Mouse (Mus musculus): ENCODE measurements around the gene Hmcn2.

GRCm38 (mm10) chr2:31493243-31493642 lies 179.0 kb downstream of the Hmcn2 start:
- no peak for TF ChIP-seq CTCF (IDR thresholded peaks at IDR 0.05; ENCODE audit: insufficient read depth, low read length)
- TF ChIP-seq POLR2A (IDR thresholded peaks at IDR 0.05; ENCODE audit: borderline replicate concordance, extremely low read depth, low read depth, low read length): no peak

Data from lung, adult 2 months (tissue).